15 mouse cellular contexts compared by ENCODE assay signal in genomic region chr16:36911909-36912308, GRCm38 (mm10).
"Had no signal": no experiment of that assay in that cellular context is flagged by ENCODE, and none has a peak within 500 bp of the region (broad histone marks: within the 10 kb centered on the region; RNA-seq: fewer than 3 reads in every experiment).

No protein-coding gene starts in this region.

- DNase-seq: kidney, adult 18-20 months; kidney, adult 9 months; kidney, postnatal 14 days; left cerebral cortex, postnatal 4 days; liver; lung, adult 18-20 months; midbrain, embryonic 14.5 days; right cerebral cortex, adult 18-20 months; right cerebral cortex, postnatal 14 days; right cerebral cortex, postnatal 4 days; thymus, postnatal 25 days had no signal

- H3K27ac ChIP-seq: limb, embryonic 13.5 days; liver, embryonic 12.5 days; liver, embryonic 15.5 days had no signal

- H3K4me1 ChIP-seq: limb, embryonic 13.5 days; liver, embryonic 12.5 days; liver, embryonic 15.5 days had no signal

- H3K9me3 ChIP-seq: limb, embryonic 13.5 days; liver, embryonic 12.5 days; liver, embryonic 15.5 days had no signal

- H3K4me3 ChIP-seq: limb, embryonic 13.5 days; liver, embryonic 12.5 days; liver, embryonic 15.5 days had no signal

- H3K27me3 ChIP-seq: limb, embryonic 13.5 days; liver, embryonic 12.5 days; liver, embryonic 15.5 days had no signal

- ATAC-seq: intestine, embryonic 16.5 days; liver, embryonic 12.5 days had no signal
